Mouse (Mus musculus): Measurements from ENCODE around the gene Sirpb1a.
"Not testable (repeated sequence)": the region's sequence is repeated elsewhere in the genome, so short reads cannot be mapped to it uniquely, and the experiment has no call there.

Sirpb1a gene

GRCm38 (mm10) chr3:15426447-15426846, at the start of gene Sirpb1a:
Sirpb1a (minus strand) TSS chr3:15426520.
- not testable (repeated sequence) for DNase-seq (ENCODE audit: low spot score in 2 of 2)

- DNase-seq (ENCODE audit: low spot score in 2 of 2): not testable (repeated sequence)
These were observed 48.5 kb upstream of the Sirpb1a start for GRCm38 (mm10) chr3:15474831-15475230.

GRCm38 (mm10) chr3:15470158-15470557, 43.8 kb upstream of the Sirpb1a start:
- DNase-seq (ENCODE audit: low spot score in 2 of 2): not testable (repeated sequence)

GRCm38 (mm10) chr3:15443936-15444335, 17.6 kb upstream of the Sirpb1a start:
- not testable (repeated sequence) for DNase-seq (ENCODE audit: low spot score in 2 of 2)

GRCm38 (mm10) chr3:15439844-15440243, 13.5 kb upstream of the Sirpb1a start:
- not testable (repeated sequence) for DNase-seq (ENCODE audit: low spot score in 2 of 2)

GRCm38 (mm10) chr3:15427917-15428316, 1.6 kb upstream of the Sirpb1a start:
- DNase-seq (ENCODE audit: low spot score in 2 of 2): no peak

GRCm38 (mm10) chr3:15355690-15356089, 70.6 kb downstream of the Sirpb1a start:
- DNase-seq (ENCODE audit: low spot score in 2 of 2): not testable (repeated sequence)

- DNase-seq (ENCODE audit: low spot score in 2 of 2): not testable (repeated sequence)
These were observed 76.0 kb downstream of the Sirpb1a start for GRCm38 (mm10) chr3:15350318-15350717.

GRCm38 (mm10) chr3:15345606-15346005, 80.7 kb downstream of the Sirpb1a start:
- not testable (repeated sequence) for DNase-seq (ENCODE audit: low spot score in 2 of 2)

- DNase-seq (ENCODE audit: low spot score in 2 of 2): no peak
These were observed 86.0 kb downstream of the Sirpb1a start for GRCm38 (mm10) chr3:15340287-15340686.

GRCm38 (mm10) chr3:15334182-15334581, 92.1 kb downstream of the Sirpb1a start:
- no peak for DNase-seq (ENCODE audit: low spot score in 2 of 2)

GRCm38 (mm10) chr3:15332063-15332462, 94.3 kb downstream of the Sirpb1a start, which contains the start of gene Gm9733:
Gm9733 (minus strand) TSS chr3:15332302.
- DNase-seq (ENCODE audit: low spot score in 2 of 2): no peak

GRCm38 (mm10) chr3:15331545-15331944, 94.8 kb downstream of the Sirpb1a start:
- DNase-seq (ENCODE audit: low spot score in 2 of 2): no peak

GRCm38 (mm10) chr3:15329549-15329948, 96.8 kb downstream of the Sirpb1a start:
- no peak for DNase-seq (ENCODE audit: low spot score in 2 of 2)

All from frontal cortex, postnatal 36 days (tissue).